Mouse (Mus musculus) left cerebral cortex, postnatal 25 days (tissue): ENCODE data around the gene Atad3a. TPM values are rescaled to one million over a fixed set of nuclear protein-coding genes. Genes with fewer than 3 reads are reported as not detected.
"Not testable (repeated sequence)": the region's sequence is repeated elsewhere in the genome, so short reads cannot be mapped to it uniquely, and the experiment has no call there.

Experiments used
- DNase-seq, 2 experiments: peaks; one replicate each; pipeline ENCODE4 v3.0.0; 2022; ENCODE audit warnings: low spot score in 2 of 2, mixed read lengths in 1 of 2
- intact Hi-C: fragments of 180-260 bp; cut with DNase I; formaldehyde crosslinking; loops from one replicate; pipeline ENCODE4 v1.15.1; 2025
- total RNA-seq, 2 experiments: library from RNA; stranded (reverse); gene quantifications; 2 replicates each; pipeline ENCODE4 v1.2.3; 2021

Atad3a gene
- total RNA-seq = 10 to 100 TPM; 44.0 to 52.3 TPM

DNA sequence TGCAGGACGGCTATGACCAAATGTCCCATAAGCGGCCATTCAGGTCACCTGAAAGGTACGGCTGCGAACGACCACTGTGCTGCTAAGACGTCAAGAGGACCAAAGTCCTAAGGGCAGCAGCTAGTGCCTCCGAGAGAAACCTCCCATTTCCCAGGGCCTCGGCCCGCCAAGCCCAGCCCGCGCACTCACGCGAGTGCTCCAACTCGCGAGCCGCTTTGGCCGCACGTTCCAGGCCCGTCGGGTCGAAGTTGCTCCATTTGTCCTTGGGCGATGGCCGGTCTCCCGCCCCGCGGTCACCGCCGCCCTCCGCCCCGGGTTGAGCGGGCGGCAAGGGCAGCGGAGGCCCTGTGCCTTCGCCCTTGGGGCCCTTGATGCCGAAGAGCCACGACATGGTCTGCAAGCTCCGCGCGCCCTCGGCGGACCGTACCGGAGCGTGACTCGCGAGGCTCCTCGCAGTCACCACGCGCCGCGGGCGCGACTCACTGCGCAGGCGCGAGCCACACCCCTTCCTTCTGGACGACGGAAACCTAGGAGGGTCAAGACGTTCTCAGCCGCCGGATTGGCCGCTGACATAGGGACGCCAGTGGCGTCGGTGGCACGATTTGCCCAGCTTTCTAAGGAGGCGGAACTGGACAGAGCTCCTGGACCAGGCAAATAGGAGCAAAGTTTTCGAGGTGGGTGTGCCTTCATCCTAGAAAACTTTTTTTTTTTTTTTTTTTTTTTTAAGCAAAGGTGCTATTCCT is at the start of gene Atad3a:
Atad3a (minus strand) TSS at position 481 of the 743 bp plus-strand sequence.
- intact Hi-C loops = no loop called here

DNA sequence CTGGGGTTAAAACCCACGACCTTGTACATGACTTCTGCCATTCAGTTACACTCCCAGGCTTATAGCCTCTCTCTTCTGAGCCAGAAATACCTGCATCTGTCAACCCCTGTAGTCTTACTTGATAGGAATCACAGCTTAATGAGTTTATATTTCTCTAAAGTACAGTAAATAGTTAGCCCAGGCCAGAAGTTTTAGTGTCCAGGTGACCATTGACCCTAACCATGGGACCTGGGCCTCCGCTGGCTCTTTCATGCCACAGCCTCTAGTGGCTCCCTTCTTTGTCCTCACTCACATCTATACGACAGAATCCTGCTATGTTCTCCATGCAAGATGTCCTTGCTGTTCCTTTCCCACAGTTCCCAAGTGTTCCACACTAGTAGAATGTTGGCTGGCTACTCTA is 46.9 kb upstream of the Atad3a start:
- intact Hi-C loops = no loop called here
- no peak for DNase-seq

More for the DNA sequence above, at the start of gene Atad3a:
- DNase-seq = peak; percentile 97 to 98

DNA sequence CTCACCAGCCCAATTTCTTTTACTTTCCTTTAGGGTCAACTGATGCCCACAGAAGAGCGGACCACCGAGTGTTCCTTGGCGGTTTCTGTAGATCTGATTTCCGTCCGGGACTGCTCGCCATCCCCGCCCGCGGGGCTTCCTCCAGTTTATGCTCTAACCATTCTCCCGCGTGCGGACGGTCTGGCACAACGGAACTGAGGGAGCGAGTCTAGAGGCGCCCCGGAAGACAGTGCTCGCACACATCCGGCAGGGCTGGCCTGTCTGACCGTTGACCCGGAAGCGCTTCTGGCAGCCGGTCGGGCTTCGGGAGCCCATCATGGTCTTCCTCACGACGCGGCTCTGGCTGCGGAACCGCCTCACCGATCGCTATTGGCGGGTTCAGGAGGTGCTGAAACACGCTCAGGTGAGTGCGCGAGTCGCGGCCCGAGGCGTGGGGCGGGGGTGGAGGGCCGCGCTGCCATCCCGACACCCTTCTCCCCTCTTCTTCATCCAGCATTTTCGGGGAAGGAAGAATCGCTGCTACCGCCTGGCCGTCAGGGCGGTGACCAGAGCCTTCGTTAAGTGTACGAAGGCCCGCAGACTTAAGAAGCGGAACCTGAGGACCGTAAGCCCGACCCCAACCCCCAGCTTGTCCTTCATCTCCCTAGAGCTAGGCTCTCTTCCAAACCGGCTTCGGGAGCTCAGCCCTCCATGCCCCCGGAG is 42.6 kb upstream of the Atad3a start:
- DNase-seq = peak; percentile 96
- intact Hi-C loops = loop anchor here (1.0 kb wide), 1 partner anchor 28 kb away; the partner anchor contains the start of gene Aurkaip1

DNA sequence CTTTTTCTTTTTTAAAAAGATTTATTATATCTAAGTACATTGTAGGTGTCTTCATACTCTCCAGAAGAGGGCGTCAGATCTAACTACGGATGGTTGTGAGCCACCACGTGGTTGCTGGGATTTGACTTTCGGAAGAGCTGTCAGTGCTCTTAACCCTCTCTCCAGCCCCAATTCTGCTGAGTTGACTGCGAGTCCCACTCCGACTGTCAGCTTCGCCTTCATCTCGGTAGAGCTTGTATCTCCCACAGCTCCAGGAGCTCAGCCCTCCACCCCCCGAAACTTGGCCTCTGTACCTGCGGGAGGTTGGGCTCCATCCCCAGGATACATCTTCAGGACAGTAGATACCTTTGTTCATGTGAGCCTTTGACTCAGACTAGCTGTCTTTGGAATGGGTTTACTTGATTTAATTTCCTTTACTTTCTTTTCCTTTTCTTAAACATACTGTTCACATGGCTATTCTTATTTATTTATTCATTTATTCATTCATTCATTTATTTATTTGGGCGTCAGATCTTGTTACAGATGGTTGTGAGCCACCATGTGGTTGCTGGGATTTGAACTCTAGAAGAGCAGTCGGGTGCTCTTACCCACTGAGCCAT is 41.9 kb upstream of the Atad3a start, which contains the start of gene Mrpl20:
Mrpl20 (plus strand) TSS at position 138 of the 599 bp plus-strand sequence.
- intact Hi-C loops = loop anchor here (1.0 kb wide), 1 partner anchor 28 kb away; the partner anchor contains the start of gene Aurkaip1
- no peak for DNase-seq

DNA sequence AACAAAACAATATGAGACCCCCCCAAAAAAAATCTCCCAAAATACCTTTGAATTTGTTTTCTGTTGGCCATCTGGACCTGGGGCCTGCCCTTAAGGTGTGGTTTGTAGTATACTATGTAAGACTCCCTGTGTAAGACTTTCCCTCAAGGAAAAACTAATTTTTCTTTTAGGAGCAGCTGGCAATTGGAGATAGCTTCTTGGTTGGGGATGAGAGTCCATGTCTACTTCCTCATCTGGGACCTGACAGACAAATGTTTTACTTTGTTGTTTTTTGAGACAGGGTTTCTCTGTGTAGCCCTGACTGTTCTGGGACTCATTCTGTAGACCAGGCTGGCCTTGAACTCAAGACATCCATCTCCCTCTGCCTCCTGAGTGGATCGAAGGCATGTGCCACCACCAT is 41.2 kb upstream of the Atad3a start:
- DNase-seq = no peak
- intact Hi-C loops = no loop called here

DNA sequence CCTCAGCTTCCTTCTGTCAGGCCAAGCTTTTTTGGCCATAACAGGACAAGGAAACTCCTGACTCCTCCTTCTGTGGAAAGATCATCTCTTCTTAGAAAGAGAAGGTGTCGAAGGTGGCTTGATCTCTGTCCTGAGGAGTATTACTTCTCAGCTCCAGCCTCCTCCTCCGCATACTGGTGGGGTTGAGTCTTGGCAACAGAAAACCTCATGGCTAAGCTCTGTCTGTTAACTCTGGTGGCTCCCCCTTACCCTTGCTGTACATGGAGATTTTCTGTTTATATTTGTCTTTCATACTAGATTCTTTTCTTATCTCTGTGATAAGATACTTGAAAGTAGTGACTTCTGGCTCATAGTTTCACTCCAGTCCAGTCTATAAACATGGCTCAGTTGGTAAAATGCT is 32.8 kb upstream of the Atad3a start:
- no peak for DNase-seq
- intact Hi-C loops = no loop called here

DNA sequence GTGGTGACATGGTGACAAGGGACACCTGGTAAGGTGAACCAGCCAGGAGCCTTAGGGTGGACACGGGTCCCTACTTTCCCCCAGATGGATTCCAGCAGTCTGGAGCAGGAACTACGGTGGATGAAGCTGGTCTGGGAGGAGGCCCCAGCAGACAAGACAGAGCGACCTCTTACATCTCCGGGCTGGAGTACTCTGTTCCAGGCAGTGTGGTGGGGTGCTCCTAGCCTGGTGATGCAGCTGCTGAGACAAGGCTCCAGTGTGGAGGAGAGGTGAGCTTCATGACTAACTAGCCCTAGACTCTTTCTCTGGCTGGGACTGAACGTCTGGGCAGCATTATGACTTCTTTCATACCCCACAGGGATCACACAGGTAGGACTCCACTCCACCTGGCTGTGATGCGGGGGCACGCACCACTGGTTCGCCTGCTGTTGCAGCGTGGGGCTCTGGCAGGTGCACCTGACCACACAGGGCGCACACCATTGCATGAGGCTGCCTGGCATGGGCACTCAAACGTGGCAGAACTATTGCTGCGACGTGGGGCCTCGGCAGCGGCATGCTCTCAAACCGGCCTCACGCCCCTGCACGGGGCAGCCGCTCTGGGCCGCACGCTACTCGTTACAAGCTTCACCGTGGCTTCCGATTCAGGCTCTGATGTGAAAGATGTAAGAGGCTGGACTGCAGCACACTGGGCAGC is 30.5 kb upstream of the Atad3a start:
- intact Hi-C loops = no loop called here
- no peak for DNase-seq

DNA sequence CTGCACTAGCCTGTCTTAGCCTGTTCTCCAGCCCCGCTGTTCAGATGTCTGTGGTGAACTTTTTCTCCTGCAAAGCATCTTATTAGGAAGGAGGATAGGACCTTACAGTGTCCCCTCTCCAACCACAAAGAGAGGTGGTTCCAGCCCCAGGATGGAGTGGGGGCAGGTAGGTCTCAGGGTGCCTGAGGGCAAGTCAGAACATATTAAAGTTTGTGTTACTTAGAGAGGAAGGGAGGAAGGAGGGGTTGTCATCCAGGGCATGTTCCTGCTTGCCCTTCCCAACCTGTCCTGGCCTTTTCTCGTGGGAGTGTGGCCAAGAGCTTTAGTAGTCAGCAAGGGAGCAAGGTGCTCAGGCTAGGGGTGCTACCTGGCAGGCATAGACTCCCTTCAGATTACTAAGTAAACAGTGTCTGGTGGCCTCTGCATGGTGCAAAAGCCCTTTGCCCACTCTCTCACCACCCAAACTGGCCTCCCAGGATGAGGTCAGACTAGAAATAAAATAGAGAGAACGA is 29.8 kb upstream of the Atad3a start:
- intact Hi-C loops = no loop called here
- DNase-seq = no peak

DNA sequence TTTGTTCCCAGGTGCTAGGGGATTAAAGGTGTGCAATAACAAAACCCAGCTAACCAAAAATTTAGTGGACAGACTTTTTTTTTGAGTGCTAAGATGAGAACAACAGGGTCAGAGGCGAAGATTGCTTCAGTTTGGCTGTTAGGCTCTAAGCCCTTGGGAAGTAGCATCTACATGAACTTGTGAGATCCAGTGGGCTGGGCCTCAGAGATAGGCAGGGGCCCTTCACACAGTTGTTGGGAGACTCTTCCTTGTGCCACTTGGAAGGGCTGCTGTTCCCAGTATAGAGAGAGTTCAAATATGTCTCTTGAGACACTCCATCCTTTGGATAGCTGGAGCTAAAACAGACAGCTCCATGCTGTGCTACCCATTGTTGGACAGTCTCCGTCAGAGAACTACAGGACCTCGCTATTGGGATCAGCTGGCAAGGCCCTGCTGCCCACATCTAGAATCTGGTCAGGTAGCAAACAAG is 29.2 kb upstream of the Atad3a start, which contains the start of gene Ankrd65:
Ankrd65 (plus strand) TSS at position 419 of the 469 bp plus-strand sequence.
- no peak for DNase-seq
- intact Hi-C loops = no loop called here

DNA sequence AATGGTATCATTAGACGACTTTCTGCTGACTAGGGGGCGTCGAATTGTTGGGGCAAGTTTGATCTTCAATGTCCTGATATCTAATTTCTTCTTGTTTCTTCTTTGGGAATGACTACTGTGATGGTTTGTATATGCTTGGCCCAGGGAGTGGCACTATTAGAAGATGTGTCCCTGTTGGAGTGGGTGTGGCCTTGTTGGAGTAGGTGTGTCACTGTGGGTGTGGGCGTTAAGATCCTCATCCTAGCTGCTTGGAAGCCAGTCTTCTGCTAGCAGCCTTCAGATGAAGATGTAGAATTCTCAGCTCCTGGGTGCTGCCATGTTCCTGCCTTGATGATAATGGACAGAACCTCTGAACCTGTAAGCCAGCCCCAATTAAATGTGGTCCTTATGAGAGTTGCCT is 27.9 kb upstream of the Atad3a start:
- intact Hi-C loops, DNase-seq: not testable (repeated sequence)

DNA sequence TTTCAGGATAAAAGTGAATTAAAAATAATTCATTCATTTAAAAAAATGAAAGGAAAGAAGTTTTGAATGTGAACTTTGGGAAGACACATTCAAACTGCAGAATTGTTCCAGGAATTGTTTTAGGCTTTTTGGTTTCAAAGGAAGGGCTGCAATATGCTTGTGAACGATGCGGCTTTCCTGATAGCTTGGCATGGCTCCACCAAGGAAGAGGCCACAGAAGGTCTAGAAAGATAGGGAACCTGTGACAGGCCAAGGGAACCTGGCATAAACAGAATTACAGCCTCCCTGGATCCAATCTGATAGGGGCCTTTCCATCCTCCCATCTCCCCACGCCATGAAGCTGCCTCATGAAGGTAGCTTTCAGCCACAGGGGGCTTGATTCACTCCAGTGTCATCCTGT is 27.4 kb upstream of the Atad3a start:
- intact Hi-C loops = no loop called here
- DNase-seq = no peak

DNA sequence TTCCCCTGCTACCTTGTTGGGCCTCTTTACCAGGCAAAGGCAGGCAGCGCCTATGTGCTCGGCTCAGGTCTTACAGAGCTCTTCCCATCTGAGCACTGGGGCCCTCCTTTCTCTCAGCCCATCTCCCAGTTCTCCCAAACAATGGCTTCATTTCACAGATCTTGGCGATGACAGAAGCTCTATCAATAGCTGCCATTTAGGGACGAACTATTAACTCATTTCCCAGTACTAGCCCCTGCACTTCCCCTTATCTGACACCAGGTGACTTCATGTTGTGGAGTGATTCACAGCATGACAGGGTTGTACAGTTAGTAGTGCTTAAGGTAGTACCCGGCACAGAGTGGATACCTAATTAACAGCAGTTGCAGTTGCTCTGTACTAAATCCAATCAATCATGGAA is 24.9 kb upstream of the Atad3a start, which contains the start of gene Tmem88b:
Tmem88b (minus strand) TSS at position 56 of the 400 bp plus-strand sequence.
- intact Hi-C loops = no loop called here
- DNase-seq = peak in 1 of 2 experiments; percentile 15

DNA sequence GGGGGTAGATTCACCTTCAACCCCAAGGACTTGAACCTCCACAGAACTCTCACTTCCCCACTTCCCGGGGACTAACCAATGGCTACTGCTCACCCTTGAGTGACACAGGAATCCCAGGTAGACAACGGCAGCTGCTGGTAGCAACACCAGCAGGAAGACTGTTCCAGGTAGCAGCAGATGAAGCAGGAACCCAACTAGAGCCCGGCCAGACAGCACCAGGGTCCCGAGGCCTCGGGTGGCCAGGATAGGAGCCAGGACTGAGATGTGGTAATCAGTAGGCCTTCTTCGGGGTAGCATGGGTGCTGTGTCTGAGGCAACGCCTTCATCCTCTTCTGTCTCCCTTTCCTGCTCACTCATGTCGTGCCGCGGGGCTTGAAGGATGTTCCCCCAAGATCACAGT is 24.4 kb upstream of the Atad3a start:
- DNase-seq = no peak
- intact Hi-C loops = no loop called here

DNA sequence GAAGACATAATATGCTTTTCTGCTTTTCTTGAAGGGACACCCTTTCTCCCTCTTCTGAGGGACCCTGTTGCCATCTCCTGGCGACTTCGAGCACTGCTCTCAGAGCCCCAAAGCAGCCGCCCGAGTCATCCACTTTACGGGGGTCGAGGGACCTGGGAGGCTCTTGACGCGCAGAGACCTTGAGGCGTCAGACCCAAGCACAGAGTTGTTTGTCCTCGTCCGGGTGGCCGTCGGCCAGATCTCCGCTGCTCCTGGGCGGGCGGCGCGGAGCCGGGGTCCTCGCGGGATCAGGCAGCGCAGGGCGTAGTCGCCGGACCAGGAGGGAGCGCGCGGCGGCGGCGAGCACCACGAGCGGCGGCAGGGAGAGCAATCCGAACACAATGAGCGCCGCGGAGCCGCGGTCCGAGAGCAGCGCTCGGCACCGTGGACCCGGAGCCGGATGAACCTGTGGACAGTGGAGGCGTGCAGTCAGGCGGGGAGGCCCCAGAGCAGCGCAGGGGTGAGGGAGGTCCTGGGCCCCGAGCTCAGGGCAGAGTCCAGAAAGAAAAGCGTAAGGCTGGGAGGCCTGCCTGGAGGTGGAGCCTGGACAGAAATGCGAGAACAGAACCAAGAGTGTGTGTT is 23.3 kb upstream of the Atad3a start:
- DNase-seq = peak; percentile 80 to 83
- intact Hi-C loops = no loop called here

DNA sequence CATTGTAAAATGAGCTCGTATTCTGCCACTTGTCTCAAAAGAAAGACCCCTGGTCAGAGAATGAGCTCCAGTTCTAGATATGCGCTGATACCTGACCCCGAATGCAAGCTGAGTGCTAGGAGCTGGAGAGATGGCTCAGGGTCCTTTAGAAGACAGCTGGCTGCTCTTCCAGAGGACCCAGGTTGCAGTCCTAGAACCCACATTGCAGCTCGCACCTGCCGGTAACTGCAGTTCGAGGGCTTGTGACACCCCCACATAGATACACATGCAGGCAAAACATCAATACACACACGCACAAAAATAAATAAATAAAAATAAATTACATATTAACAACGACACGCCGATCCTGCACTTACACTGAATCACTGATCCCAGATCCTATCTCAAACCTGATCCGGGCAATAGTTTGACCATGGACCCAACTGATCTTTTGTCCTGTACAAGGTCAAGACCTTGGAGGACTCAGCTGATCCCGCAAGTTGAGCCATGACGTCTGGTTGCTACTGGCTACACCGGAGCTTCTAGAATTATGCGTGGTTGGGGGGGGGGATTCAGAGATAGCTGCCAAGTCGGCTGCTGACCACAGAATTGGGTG is 22.7 kb upstream of the Atad3a start:
- intact Hi-C loops = no loop called here
- DNase-seq = peak; percentile 23 to 28

DNA sequence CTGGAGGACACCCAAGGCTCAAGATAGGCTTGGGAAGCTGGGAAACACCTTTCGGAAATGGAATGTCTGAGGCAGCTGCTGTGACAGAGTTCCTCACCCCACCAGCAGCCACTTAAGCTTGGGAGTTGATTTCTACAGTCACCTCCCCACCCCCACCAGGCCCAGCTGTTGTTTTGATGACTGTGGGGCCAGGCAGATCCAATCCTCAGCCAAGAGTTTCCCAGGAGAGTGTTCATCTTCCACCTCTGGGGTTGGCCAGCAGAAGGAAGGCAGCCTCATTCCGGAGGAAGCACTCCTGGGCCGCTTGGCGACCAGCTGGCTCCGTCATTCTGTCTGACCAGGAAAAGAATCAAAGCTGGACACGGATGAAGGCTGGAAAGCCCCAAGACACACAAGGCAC is 20.0 kb upstream of the Atad3a start:
- DNase-seq = peak in 1 of 2 experiments; percentile 39
- intact Hi-C loops = no loop called here

DNA sequence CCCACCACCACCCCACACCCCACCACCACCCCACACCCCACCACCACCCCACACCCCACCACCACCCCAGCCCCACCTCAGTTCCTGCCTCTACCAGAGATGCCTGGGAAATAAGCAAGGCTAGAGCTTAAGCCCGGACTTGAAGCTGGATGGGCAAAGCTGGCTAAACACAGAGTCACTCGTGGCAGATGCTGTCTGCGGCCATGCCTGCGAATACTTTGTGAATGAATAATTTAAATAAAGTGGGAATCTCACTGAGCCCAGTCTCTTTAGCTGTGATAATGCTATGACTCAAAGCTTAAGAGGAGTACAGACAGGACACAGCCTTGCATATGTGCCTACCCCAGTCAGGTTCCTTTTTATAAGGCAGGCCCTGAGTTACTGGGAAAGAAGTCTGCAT is 18.6 kb upstream of the Atad3a start:
- intact Hi-C loops = no loop called here
- peak in 1 of 2 experiments; percentile 13 for DNase-seq

DNA sequence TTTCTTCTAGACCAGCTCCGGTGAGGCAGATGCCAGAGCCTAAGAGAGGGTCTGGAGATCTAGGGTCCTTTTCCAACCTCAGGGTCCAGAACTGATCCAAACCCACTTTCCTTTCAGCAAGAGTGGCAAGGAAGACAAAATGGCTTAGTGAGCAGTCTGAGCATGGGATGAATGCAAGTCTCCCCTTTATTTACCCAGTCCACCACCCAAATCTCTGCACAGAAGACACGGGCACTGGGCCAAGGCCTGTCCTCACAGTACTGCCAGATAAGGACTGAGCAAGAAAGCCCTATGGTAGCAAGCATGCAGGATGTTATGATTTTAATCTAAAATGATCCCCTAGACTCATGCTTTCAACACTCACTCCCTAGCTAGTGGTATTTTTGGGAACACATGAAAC is 16.9 kb upstream of the Atad3a start:
- DNase-seq = no peak
- intact Hi-C loops = no loop called here
